Mouse (Mus musculus) testis, adult 2 months (tissue): ENCODE measurements around the gene Carnmt1. TPM values are rescaled to one million over a fixed set of nuclear protein-coding genes. Genes with fewer than 3 reads are reported as not detected.

ENCODE experiments used
- H3K27ac ChIP-seq: fragments of 200-500 bp; 2 replicates; pipeline ENCODE4 v1.5.1; 2012; ENCODE audit warnings: low read depth, low read length; ENCODE audit not compliant: control insufficient read depth, insufficient read depth
- H3K27me3 ChIP-seq: fragments of 200-500 bp; 2 replicates; pipeline ENCODE4 v1.6.1; 2012; ENCODE audit warnings: mild to moderate bottlenecking, low read length, moderate library complexity; ENCODE audit not compliant: control insufficient read depth, insufficient read depth
- H3K36me3 ChIP-seq: fragments of 200-500 bp; 2 replicates; pipeline ENCODE4 v1.6.1; 2012; ENCODE audit warnings: mild to moderate bottlenecking, low read length; ENCODE audit not compliant: control insufficient read depth, insufficient read depth
- H3K4me1 ChIP-seq: fragments of 200-500 bp; 2 replicates; pipeline ENCODE4 v1.6.1; 2012; ENCODE audit warnings: low read length; ENCODE audit not compliant: control insufficient read depth, insufficient read depth
- H3K4me3 ChIP-seq: fragments of 200-500 bp; 2 replicates; pipeline ENCODE4 v1.5.1; 2012; ENCODE audit warnings: low read depth, mild to moderate bottlenecking, low read length, moderate library complexity, mixed read lengths; ENCODE audit not compliant: control insufficient read depth
- CTCF ChIP-seq: fragments of 200-500 bp; IDR thresholded peaks from 2 replicates; pipeline ENCODE4 v1.5.1; 2012; ENCODE audit warnings: low read depth, mild to moderate bottlenecking, inconsistent platforms, low read length, moderate library complexity; ENCODE audit not compliant: control insufficient read depth, insufficient read depth, insufficient replicate concordance
- POLR2A ChIP-seq: fragments of 200-500 bp; IDR thresholded peaks from 2 replicates; pipeline ENCODE4 v1.6.1; 2012; ENCODE audit warnings: low read depth, mild to moderate bottlenecking, inconsistent platforms, low read length, moderate library complexity; ENCODE audit not compliant: control insufficient read depth
- polyA plus RNA-seq: library from polyadenylated mRNA; depleted of rRNA; stranded (reverse); fragments of >200 nt; gene quantifications from 2 replicates; pipeline ENCODE4 v1.2.3, GENCODE M21; 2012

The Carnmt1 gene
- polyA plus RNA-seq, 1 experiment = 11.6 TPM

DNA sequence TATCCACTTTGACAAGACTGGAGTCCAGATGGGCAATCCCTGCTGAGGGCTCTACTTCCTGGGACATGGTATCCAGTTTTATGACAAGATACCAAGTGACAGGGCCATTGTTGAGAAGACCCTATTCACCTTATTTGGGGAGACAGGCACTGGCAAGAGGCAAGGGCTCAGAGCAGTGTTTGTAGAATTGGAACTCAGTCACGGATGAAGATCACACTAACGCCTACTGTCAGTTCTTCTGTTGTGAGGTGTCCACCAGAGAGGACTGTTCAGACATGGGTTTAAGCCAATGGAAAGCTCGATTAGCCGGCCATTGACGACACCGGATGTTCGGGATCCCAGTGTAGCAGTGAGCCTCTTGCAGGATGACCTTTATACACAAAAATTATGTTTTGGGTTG is 1.0 kb upstream of the Carnmt1 start:
- no peak for TF ChIP-seq POLR2A
- TF ChIP-seq CTCF = no peak
- H3K4me3 ChIP-seq = no peak overlapping the region
- no peaks in the 10 kb centered on the region for H3K36me3 ChIP-seq
- H3K27ac ChIP-seq = 0 out of 2 replicates have a peak overlapping the region, but pooled peaks have one; percentile 12
- peaks cover 7% of the 10 kb centered on the region for H3K4me1 ChIP-seq
- H3K27me3 ChIP-seq = no peaks in the 10 kb centered on the region

DNA sequence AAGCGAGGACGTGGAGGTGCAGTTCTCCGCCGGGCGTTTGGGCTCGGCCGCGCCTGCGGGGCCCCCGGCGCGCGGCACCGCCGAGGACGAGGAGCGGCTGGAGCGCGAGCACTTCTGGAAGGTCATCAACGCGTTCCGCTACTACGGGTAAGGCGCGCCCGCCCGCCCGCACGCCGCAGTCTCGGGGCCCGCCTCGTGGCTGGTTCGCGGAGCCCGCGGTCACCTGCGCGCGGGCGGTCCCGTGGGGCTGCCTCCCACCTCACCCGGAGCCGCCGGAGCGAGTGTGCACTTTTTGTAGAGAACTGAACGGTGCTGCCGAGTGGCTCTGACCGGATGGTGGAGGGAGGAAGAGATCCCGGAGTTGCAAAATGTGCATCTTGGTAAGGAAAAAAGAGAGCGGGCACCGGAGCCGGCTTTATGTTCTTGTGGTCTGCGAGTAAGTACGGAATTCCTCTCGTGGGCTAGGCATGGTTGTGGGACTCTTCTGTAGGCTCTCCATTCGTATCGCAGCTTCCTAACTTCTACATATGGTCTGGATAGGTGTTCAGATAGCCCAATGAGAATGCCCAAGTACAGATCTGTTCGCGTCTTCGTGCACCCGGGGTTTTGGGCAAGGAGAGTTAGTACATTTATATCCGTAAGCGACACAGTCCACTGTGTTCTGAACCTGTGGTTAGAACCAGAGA is 635 bp downstream of the Carnmt1 start:
- TF ChIP-seq CTCF (no peak), POLR2A (no peak)
- H3K4me1 ChIP-seq = peaks cover 7% of the 10 kb centered on the region

DNA sequence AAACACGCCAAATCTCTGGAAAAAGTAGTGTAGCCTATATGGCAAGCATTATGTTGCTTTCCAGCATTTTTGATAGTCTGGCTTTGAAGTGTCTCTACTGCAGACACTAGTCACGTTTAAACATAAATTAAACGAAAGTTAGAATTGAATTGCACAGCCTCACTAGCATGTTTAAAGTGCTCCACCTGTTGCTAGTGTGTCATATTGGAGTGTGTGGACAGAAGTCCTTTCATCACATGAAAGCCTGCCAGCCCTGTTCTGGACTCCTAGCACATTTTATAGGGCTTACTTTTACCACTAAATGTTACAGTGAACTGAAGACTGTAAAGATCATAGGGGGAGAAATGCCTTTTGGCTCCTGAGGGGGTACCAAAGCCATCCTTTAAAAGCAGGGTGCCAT is 1.9 kb downstream of the Carnmt1 start:
- H3K36me3 ChIP-seq = no peaks in the 10 kb centered on the region
- H3K4me3 ChIP-seq = no peak overlapping the region
- TF ChIP-seq POLR2A (no peak), CTCF (no peak)
- no peak overlapping the region for H3K27ac ChIP-seq
- H3K4me1 ChIP-seq = peaks cover 7% of the 10 kb centered on the region
- no peaks in the 10 kb centered on the region for H3K27me3 ChIP-seq

More for the DNA sequence above, 635 bp downstream of the Carnmt1 start:
- Histone ChIP-seq H3K27me3 (no peaks in the 10 kb centered on the region), H3K36me3 (no peaks in the 10 kb centered on the region), H3K27ac (peak overlapping the region; percentile 0), H3K4me3 (peak overlapping the region; percentile 56)

DNA sequence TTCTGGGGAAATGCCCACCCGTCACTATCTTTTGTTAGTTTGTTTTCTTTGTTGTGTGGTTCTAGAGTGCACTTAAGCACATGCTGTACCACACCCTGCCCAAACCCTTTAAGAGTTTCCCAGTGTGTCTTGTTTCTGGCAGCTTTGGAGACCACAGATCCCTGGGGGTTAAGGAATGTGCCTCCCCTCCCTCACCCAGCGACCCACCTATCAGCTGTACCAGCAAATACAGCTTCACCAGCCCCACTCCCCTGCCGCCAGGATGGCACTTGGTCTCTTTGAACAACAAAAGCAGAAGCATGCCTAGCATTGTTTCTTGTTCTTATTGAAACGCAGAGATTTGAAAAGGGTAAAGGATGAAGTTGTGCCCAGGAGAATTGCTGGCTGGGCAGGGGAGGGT is 2.6 kb downstream of the Carnmt1 start:
- TF ChIP-seq POLR2A (no peak), CTCF (no peak)
- Histone ChIP-seq H3K4me3 (no peak overlapping the region), H3K27ac (no peak overlapping the region)

DNA sequence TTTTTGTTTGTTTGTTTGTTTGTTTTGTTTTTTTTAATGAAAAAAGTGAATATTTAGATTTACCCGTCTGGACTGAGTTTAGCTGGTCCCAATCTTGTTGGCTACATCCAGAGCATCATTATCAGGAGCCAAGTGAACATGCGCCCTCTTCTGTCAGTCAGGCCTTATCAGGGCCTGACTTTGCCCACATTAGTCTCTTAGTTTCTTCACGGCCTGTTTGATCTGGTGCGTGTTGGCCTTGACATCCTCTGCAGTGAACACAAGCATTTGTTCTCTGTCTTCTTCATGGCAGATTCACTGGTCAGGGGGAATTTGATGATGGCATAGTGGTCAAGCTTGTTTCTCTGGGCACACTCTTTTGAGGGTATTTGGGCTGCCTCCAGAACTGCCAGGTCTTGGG is 11.6 kb downstream of the Carnmt1 start:
- H3K27ac ChIP-seq = no peak overlapping the region
- H3K27me3 ChIP-seq = no peaks in the 10 kb centered on the region
- TF ChIP-seq CTCF (no peak), POLR2A (no peak)
- no peak overlapping the region for H3K4me3 ChIP-seq
- H3K36me3 ChIP-seq = no peaks in the 10 kb centered on the region
- no peaks in the 10 kb centered on the region for H3K4me1 ChIP-seq

More for the DNA sequence above, 2.6 kb downstream of the Carnmt1 start:
- no peaks in the 10 kb centered on the region for H3K36me3 ChIP-seq
- no peaks in the 10 kb centered on the region for H3K27me3 ChIP-seq
- peaks cover 7% of the 10 kb centered on the region for H3K4me1 ChIP-seq

DNA sequence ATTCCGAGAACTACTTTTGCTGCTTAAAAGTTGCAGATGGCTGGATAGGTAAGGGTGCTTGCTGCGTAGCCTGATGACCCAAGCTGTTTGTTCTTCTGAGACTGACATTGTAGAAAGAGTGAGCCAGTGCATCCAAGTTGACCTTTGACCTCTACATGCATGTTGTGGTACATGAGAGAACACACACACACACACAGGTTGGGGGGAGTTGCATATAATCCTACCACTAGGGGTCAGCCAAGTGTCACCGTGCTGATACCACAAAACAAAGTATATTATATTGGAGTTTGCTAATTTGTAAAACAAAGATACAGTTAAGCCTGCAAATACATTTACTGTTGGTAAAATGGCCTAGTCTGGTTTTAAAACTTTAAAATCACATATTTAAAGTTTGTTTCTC is 17.0 kb downstream of the Carnmt1 start:
- TF ChIP-seq CTCF (no peak), POLR2A (no peak)
- Histone ChIP-seq H3K4me1 (no peaks in the 10 kb centered on the region), H3K27ac (no peak overlapping the region), H3K27me3 (no peaks in the 10 kb centered on the region), H3K36me3 (no peaks in the 10 kb centered on the region), H3K4me3 (no peak overlapping the region)

DNA sequence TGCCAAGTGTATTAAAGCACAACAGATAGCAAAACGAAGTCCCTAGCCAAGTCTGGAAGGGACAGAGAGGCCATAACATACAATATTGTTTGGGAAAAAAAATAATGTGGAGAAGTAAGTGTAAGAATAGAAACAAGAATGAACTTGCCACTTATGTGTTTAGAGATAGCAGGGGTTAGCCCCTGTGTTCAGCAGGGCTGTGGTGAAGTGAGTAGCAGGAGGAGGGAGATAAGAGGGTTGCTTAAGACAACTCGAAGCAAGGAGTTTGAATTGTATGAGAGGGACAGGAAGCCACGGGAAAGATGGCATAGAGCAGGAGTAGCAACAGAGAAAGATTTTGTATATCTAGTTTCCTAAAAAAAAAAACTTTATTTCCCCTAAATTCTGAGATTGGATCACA is 21.6 kb downstream of the Carnmt1 start:
- Histone ChIP-seq H3K4me3 (no peak overlapping the region), H3K4me1 (no peaks in the 10 kb centered on the region), H3K27ac (no peak overlapping the region), H3K36me3 (no peaks in the 10 kb centered on the region), H3K27me3 (no peaks in the 10 kb centered on the region)
- no peak for TF ChIP-seq CTCF
- no peak for TF ChIP-seq POLR2A
